Mouse (Mus musculus) G1E (cell line): Measurements from ENCODE around the gene Zdhhc1. TPM values are rescaled to one million over a fixed set of nuclear protein-coding genes. Genes with fewer than 3 reads are reported as not detected.

ENCODE experiments used
- ATAC-seq: 2 replicates; pipeline ENCODE4 v1.8.0; 2016; ENCODE audit warnings: mild to moderate bottlenecking; ENCODE audit not compliant: insufficient number of reproducible peaks, poor library complexity, low FRiP score, severe bottlenecking; ENCODE audit errors: extremely low read depth
- DNase-seq: peaks from one replicate; pipeline ENCODE4 v3.0.0; 2012; ENCODE audit warnings: low spot score
- H3K27me3 ChIP-seq: 2 replicates; pipeline ENCODE4 v1.6.1; 2012; ENCODE audit warnings: mild to moderate bottlenecking, low read length, inconsistent platforms; ENCODE audit not compliant: insufficient read depth
- H3K36me3 ChIP-seq: replicated peaks from 2 replicates; pipeline ENCODE3; 2012; ENCODE audit warnings: mild to moderate bottlenecking, inconsistent platforms
- H3K4me1 ChIP-seq: 2 replicates; pipeline ENCODE4 v1.6.1; 2012; ENCODE audit warnings: low read depth, low read length, inconsistent platforms, mixed read lengths; ENCODE audit not compliant: insufficient read depth
- H3K4me3 ChIP-seq: 2 replicates; pipeline ENCODE4 v1.5.1; 2012; ENCODE audit warnings: low read depth, mild to moderate bottlenecking, inconsistent platforms, low read length, moderate library complexity, mixed read lengths
- H3K9me3 ChIP-seq: replicated peaks from 2 replicates; pipeline ENCODE4 v1.6.1; 2012; ENCODE audit warnings: inconsistent platforms
- CTCF ChIP-seq: IDR thresholded peaks from 2 replicates; pipeline ENCODE4 v1.5.1; 2012; ENCODE audit warnings: low read depth, low read length, inconsistent platforms, mixed read lengths
- GATA1 ChIP-seq: IDR thresholded peaks from 2 replicates; pipeline ENCODE4 v1.6.1; 2012; ENCODE audit warnings: borderline replicate concordance, low read length, inconsistent platforms, mixed read lengths
- GATA2 ChIP-seq: IDR thresholded peaks from 2 replicates; pipeline ENCODE4 v1.6.1; 2012; ENCODE audit warnings: low read depth, low read length, inconsistent platforms, borderline replicate concordance
- POLR2AphosphoS5 ChIP-seq: IDR thresholded peaks from 2 replicates; pipeline ENCODE4 v1.6.1; 2012; ENCODE audit warnings: low read depth, low read length, inconsistent platforms; ENCODE audit not compliant: insufficient replicate concordance
- TAL1 ChIP-seq: conservative IDR thresholded peaks from 2 replicates; pipeline ENCODE4 v1.6.1; 2012; ENCODE audit warnings: low read depth, low read length, inconsistent platforms, mixed read lengths
- polyA plus RNA-seq: library from polyadenylated mRNA; stranded (reverse); fragments of >175 nt; gene quantifications from 2 replicates; pipeline ENCODE4 v1.2.3, GENCODE M21; 2012
- total RNA-seq, 2 experiments: library from RNA; stranded (forward) in 1 of 2; stranded (reverse) in 1 of 2; fragments of 200-1000 nt in 1 of 2; fragments of >200 nt in 1 of 2; fragmentation: Nextera tagmentation in 1 of 2; gene quantifications; 2 replicates each; pipeline ENCODE4 v1.2.3; 2014 to 2017

Zdhhc1 gene
- total and polyA plus RNA-seq, 3 experiments, result 0.02 to 0.16 TPM; not detected in 1

- Histone ChIP-seq H3K4me1 (no peaks in the 10 kb centered on the region), H3K27me3 (peaks cover 21% of the 10 kb centered on the region), H3K36me3 (no peaks in the 10 kb centered on the region), H3K4me3 (no peak overlapping the region), H3K9me3 (no peaks in the 10 kb centered on the region)
- DNase-seq (no peak), ATAC-seq (no peak)
- no peak for TF ChIP-seq POLR2AphosphoS5
- TF ChIP-seq TAL1, result no peak
- TF ChIP-seq GATA1, result no peak
- TF ChIP-seq CTCF, result no peak
- no peak for TF ChIP-seq GATA2
Observed at GRCm38 (mm10) chr8:105431743-105432515, 64.8 kb downstream of the Zdhhc1 start.

- no peak for DNase-seq
- Histone ChIP-seq H3K9me3 (no peaks in the 10 kb centered on the region), H3K27me3 (peaks cover 20% of the 10 kb centered on the region), H3K4me3 (no peak overlapping the region), H3K4me1 (no peaks in the 10 kb centered on the region), H3K36me3 (no peaks in the 10 kb centered on the region)
- no peak for ATAC-seq
- no peak for TF ChIP-seq GATA1
- TF ChIP-seq CTCF, result no peak
- TF ChIP-seq GATA2, result no peak
- TF ChIP-seq POLR2AphosphoS5, result no peak
- TF ChIP-seq TAL1, result no peak
Observed at GRCm38 (mm10) chr8:105426878-105427277, 69.8 kb downstream of the Zdhhc1 start.

Other genes starting within 250 kb of the Zdhhc1 start
Only the 20 nearest of the 27 such genes appear.
- gene 4931428F04Rik, start 207.0 kb downstream of the Zdhhc1 start, total RNA-seq (2014; fragmentation: Nextera tagmentation), result 7.8 and 9.0 TPM in 2 replicates
- gene 4931428F04Rik, start 207.0 kb downstream of the Zdhhc1 start, total RNA-seq (2017), result 2.6 and 2.8 TPM in 2 replicates
- 1.5 and 2.0 TPM in 2 replicates for gene 4931428F04Rik, start 207.0 kb downstream of the Zdhhc1 start, polyA plus RNA-seq
- 1.4 and 3.2 TPM in 2 replicates for gene Exoc3l, start 200.8 kb downstream of the Zdhhc1 start, total RNA-seq (2014; fragmentation: Nextera tagmentation)
- gene Exoc3l, start 200.8 kb downstream of the Zdhhc1 start, total RNA-seq (2017), result 1.5 and 2.8 TPM in 2 replicates
- 2.6 and 2.7 TPM in 2 replicates for gene Exoc3l, start 200.8 kb downstream of the Zdhhc1 start, polyA plus RNA-seq
- gene E2f4, start 199.2 kb downstream of the Zdhhc1 start, total RNA-seq (2014; fragmentation: Nextera tagmentation), result 228 and 274 TPM in 2 replicates
- gene E2f4, start 199.2 kb downstream of the Zdhhc1 start, total RNA-seq (2017), result 40.1 and 42.5 TPM in 2 replicates
- 69.8 and 79.2 TPM in 2 replicates for gene E2f4, start 199.2 kb downstream of the Zdhhc1 start, polyA plus RNA-seq
- gene Elmo3, start 191.3 kb downstream of the Zdhhc1 start, total RNA-seq (2014; fragmentation: Nextera tagmentation), result 2.2 and 3.5 TPM in 2 replicates
- gene Elmo3, start 191.3 kb downstream of the Zdhhc1 start, total RNA-seq (2017), result 0.49 and 1.6 TPM in 2 replicates
- 0.63 and 0.76 TPM in 2 replicates for gene Elmo3, start 191.3 kb downstream of the Zdhhc1 start, polyA plus RNA-seq
- 12.3 and 15.5 TPM in 2 replicates for gene Lrrc29, start 170.6 kb downstream of the Zdhhc1 start, total RNA-seq (2014; fragmentation: Nextera tagmentation)
- gene Lrrc29, start 170.6 kb downstream of the Zdhhc1 start, total RNA-seq (2017), result 4.6 and 4.8 TPM in 2 replicates
- gene Lrrc29, start 170.6 kb downstream of the Zdhhc1 start, polyA plus RNA-seq, result 1.3 and 1.6 TPM in 2 replicates
- 26.7 and 35.5 TPM in 2 replicates for gene Tmem208, start 170.5 kb downstream of the Zdhhc1 start, total RNA-seq (2014; fragmentation: Nextera tagmentation)
- 37.8 and 54.5 TPM in 2 replicates for gene Tmem208, start 170.5 kb downstream of the Zdhhc1 start, total RNA-seq (2017)
- 19.5 and 25.2 TPM in 2 replicates for gene Tmem208, start 170.5 kb downstream of the Zdhhc1 start, polyA plus RNA-seq
- 2.3 and 4.7 TPM in 2 replicates for gene Fhod1, start 148.9 kb downstream of the Zdhhc1 start, total RNA-seq (2014; fragmentation: Nextera tagmentation)
- 1.7 and 3.3 TPM in 2 replicates for gene Fhod1, start 148.9 kb downstream of the Zdhhc1 start, total RNA-seq (2017)
- gene Fhod1, start 148.9 kb downstream of the Zdhhc1 start, polyA plus RNA-seq, result 6.0 and 6.1 TPM in 2 replicates
- gene Slc9a5, start 148.1 kb downstream of the Zdhhc1 start, total RNA-seq (2014; fragmentation: Nextera tagmentation), result 0.68 and 1.2 TPM in 2 replicates
- gene Slc9a5, start 148.1 kb downstream of the Zdhhc1 start, total RNA-seq (2017), result 0.46 and 0.49 TPM in 2 replicates
- 0.87 and 0.99 TPM in 2 replicates for gene Slc9a5, start 148.1 kb downstream of the Zdhhc1 start, polyA plus RNA-seq
- not detected in 2 replicates for gene Plekhg4, start 123.6 kb downstream of the Zdhhc1 start, total RNA-seq (2014; fragmentation: Nextera tagmentation)
- gene Plekhg4, start 123.6 kb downstream of the Zdhhc1 start, total RNA-seq (2017), result 0.11 TPM in 1 of 2 replicates, not detected in the other
- 0.01 TPM in 1 of 2 replicates, not detected in the other for gene Plekhg4, start 123.6 kb downstream of the Zdhhc1 start, polyA plus RNA-seq
- gene Kctd19, start 83.4 kb downstream of the Zdhhc1 start, total RNA-seq (2014; fragmentation: Nextera tagmentation), result not detected in 2 replicates
- not detected in 2 replicates for gene Kctd19, start 83.4 kb downstream of the Zdhhc1 start, total RNA-seq (2017)
- not detected in 2 replicates for gene Kctd19, start 83.4 kb downstream of the Zdhhc1 start, polyA plus RNA-seq
- gene Lrrc36, start 83.3 kb downstream of the Zdhhc1 start, total RNA-seq (2014; fragmentation: Nextera tagmentation), result not detected in 2 replicates
- gene Lrrc36, start 83.3 kb downstream of the Zdhhc1 start, total RNA-seq (2017), result not detected in 2 replicates
- not detected in 2 replicates for gene Lrrc36, start 83.3 kb downstream of the Zdhhc1 start, polyA plus RNA-seq
- not detected in 2 replicates for gene Tppp3, start 25.4 kb downstream of the Zdhhc1 start, total RNA-seq (2014; fragmentation: Nextera tagmentation)
- gene Tppp3, start 25.4 kb downstream of the Zdhhc1 start, total RNA-seq (2017), result not detected in 2 replicates
- gene Tppp3, start 25.4 kb downstream of the Zdhhc1 start, polyA plus RNA-seq, result not detected in 2 replicates
- gene Hsd11b2, start 21.9 kb upstream of the Zdhhc1 start, total RNA-seq (2014; fragmentation: Nextera tagmentation), result not detected in 2 replicates
- not detected in 2 replicates for gene Hsd11b2, start 21.9 kb upstream of the Zdhhc1 start, total RNA-seq (2017)
- gene Hsd11b2, start 21.9 kb upstream of the Zdhhc1 start, polyA plus RNA-seq, result not detected in 2 replicates
- 151 and 178 TPM in 2 replicates for gene Atp6v0d1, start 69.1 kb upstream of the Zdhhc1 start, total RNA-seq (2014; fragmentation: Nextera tagmentation)
- gene Atp6v0d1, start 69.1 kb upstream of the Zdhhc1 start, total RNA-seq (2017), result 110 and 118 TPM in 2 replicates
- gene Atp6v0d1, start 69.1 kb upstream of the Zdhhc1 start, polyA plus RNA-seq, result 30.0 and 37.0 TPM in 2 replicates
- gene Ripor1, start 108.4 kb upstream of the Zdhhc1 start, total RNA-seq (2014; fragmentation: Nextera tagmentation), result 179 and 221 TPM in 2 replicates
- gene Ripor1, start 108.4 kb upstream of the Zdhhc1 start, total RNA-seq (2017), result 8.0 and 11.0 TPM in 2 replicates
- gene Ripor1, start 108.4 kb upstream of the Zdhhc1 start, polyA plus RNA-seq, result 141 and 150 TPM in 2 replicates
- 97.8 and 133 TPM in 2 replicates for gene Ctcf, start 139.7 kb upstream of the Zdhhc1 start, total RNA-seq (2014; fragmentation: Nextera tagmentation)
- gene Ctcf, start 139.7 kb upstream of the Zdhhc1 start, total RNA-seq (2017), result 62.3 and 78.9 TPM in 2 replicates
- 155 and 190 TPM in 2 replicates for gene Ctcf, start 139.7 kb upstream of the Zdhhc1 start, polyA plus RNA-seq
- gene Agrp, start 140.5 kb upstream of the Zdhhc1 start, total RNA-seq (2014; fragmentation: Nextera tagmentation), result not detected in 2 replicates
- gene Agrp, start 140.5 kb upstream of the Zdhhc1 start, total RNA-seq (2017), result not detected in 2 replicates
- 0.10 TPM in 1 of 2 replicates, not detected in the other for gene Agrp, start 140.5 kb upstream of the Zdhhc1 start, polyA plus RNA-seq
- gene Carmil2, start 189.4 kb upstream of the Zdhhc1 start, total RNA-seq (2014; fragmentation: Nextera tagmentation), result 2.4 TPM in 1 of 2 replicates, not detected in the other
- gene Carmil2, start 189.4 kb upstream of the Zdhhc1 start, total RNA-seq (2017), result 0.22 and 0.35 TPM in 2 replicates
- gene Carmil2, start 189.4 kb upstream of the Zdhhc1 start, polyA plus RNA-seq, result 0.59 and 0.89 TPM in 2 replicates
- 44.1 and 51.9 TPM in 2 replicates for gene Acd, start 204.2 kb upstream of the Zdhhc1 start, total RNA-seq (2014; fragmentation: Nextera tagmentation)
- 25.8 and 28.7 TPM in 2 replicates for gene Acd, start 204.2 kb upstream of the Zdhhc1 start, total RNA-seq (2017)
- gene Acd, start 204.2 kb upstream of the Zdhhc1 start, polyA plus RNA-seq, result 47.8 and 65.6 TPM in 2 replicates
- gene Pard6a, start 204.2 kb upstream of the Zdhhc1 start, total RNA-seq (2014; fragmentation: Nextera tagmentation), result 3.6 and 6.2 TPM in 2 replicates
- 18.5 and 19.6 TPM in 2 replicates for gene Pard6a, start 204.2 kb upstream of the Zdhhc1 start, total RNA-seq (2017)
- 6.2 and 6.6 TPM in 2 replicates for gene Pard6a, start 204.2 kb upstream of the Zdhhc1 start, polyA plus RNA-seq